Mouse (Mus musculus) embryonic fibroblast, embryonic 13.5 days (primary cell): ENCODE measurements around the gene Tars2.

Source experiments
- CTCF ChIP-seq: IDR thresholded peaks from 2 replicates; pipeline ENCODE4 v1.5.1; 2011; ENCODE audit warnings: mild to moderate bottlenecking, control low read depth, low read length, moderate library complexity, borderline replicate concordance; ENCODE audit not compliant: insufficient read depth
- POLR2A ChIP-seq: IDR thresholded peaks from 2 replicates; pipeline ENCODE4 v1.6.1; 2011; ENCODE audit warnings: low read depth, mild to moderate bottlenecking, control low read depth, low read length, moderate library complexity

DNA sequence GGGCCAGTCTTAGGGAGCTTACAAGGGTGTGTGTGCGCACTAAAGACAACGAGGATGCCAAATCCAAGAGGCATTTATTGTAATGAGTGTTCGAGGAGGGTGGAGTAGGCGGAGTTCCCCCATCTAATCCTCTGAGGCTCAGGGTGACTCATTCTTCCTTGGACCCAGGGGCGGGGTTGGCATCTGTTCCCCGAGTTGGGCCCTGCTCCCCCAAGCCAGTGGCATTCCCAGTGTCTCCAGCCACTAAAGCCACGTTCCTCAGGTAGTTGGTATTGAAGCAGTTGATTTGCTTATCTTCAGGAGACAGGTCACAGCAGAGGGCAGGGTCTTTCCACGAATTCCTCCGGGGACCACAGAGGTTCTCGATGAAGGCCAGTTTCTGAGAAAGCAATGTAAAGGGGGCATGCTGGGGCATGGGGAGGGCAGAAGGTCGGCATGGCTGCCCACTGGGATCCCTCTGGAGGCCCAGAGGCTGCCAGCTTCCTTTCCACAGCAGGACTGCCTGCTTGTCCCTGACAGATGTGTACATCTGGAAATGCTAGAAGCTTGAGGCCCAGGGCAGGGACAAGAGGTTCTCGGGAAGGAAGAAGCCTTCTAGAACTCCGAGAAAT is 25.8 kb downstream of the Tars2 start:
- TF ChIP-seq POLR2A, result no peak
- no peak for TF ChIP-seq CTCF
